Mouse (Mus musculus): ENCODE measurements around the gene Grk5. TPM values are rescaled to one million over a fixed set of nuclear protein-coding genes. Genes with fewer than 3 reads are reported as not detected.

Gene Grk5
- polyA plus RNA-seq, 1 experiment: 1.3 TPM

GRCm38 (mm10) chr19:60955712-60956111, 66.2 kb downstream of the Grk5 start:
- peaks cover 5% of the 10 kb centered on the region for H3K4me1 ChIP-seq (ENCODE audit: control insufficient read depth, insufficient read depth, insufficient read length, low read length)
- no peak overlapping the region for H3K4me3 ChIP-seq (ENCODE audit: low read depth, low read length)
- H3K27ac ChIP-seq (ENCODE audit: insufficient read depth, low read depth, low read length): no peak overlapping the region
- WGBS: 80% methylated on average over 1 of the region's 1 CpGs
- TF ChIP-seq CTCF (IDR thresholded peaks at IDR 0.05; ENCODE audit: extremely low read depth, insufficient read length, insufficient replicate concordance, low read depth, low read length): no peak
- TF ChIP-seq POLR2A (IDR thresholded peaks at IDR 0.05; ENCODE audit: low read depth, low read length): no peak
- H3K36me3 ChIP-seq (ENCODE audit: control insufficient read depth, insufficient read depth, low read length): no peaks in the 10 kb centered on the region
- H3K27me3 ChIP-seq (ENCODE audit: control insufficient read depth, insufficient read depth, low read length): no peaks in the 10 kb centered on the region

- no peak for TF ChIP-seq CTCF (IDR thresholded peaks at IDR 0.05; ENCODE audit: extremely low read depth, insufficient read length, insufficient replicate concordance, low read depth, low read length)
- no peak for TF ChIP-seq POLR2A (IDR thresholded peaks at IDR 0.05; ENCODE audit: low read depth, low read length)
- Histone ChIP-seq H3K27me3 (ENCODE audit: control insufficient read depth, insufficient read depth, low read length) (no peaks in the 10 kb centered on the region), H3K4me3 (ENCODE audit: low read depth, low read length) (no peak overlapping the region), H3K36me3 (ENCODE audit: control insufficient read depth, insufficient read depth, low read length) (no peaks in the 10 kb centered on the region), H3K27ac (ENCODE audit: insufficient read depth, low read depth, low read length) (no peak overlapping the region), H3K4me1 (ENCODE audit: control insufficient read depth, insufficient read depth, insufficient read length, low read length) (peaks cover 5% of the 10 kb centered on the region)
Measured at GRCm38 (mm10) chr19:60956198-60956750, 66.7 kb downstream of the Grk5 start.

GRCm38 (mm10) chr19:60959706-60960230, 70.2 kb downstream of the Grk5 start:
- Histone ChIP-seq H3K27me3 (ENCODE audit: control insufficient read depth, insufficient read depth, low read length) (no peaks in the 10 kb centered on the region), H3K36me3 (ENCODE audit: control insufficient read depth, insufficient read depth, low read length) (no peaks in the 10 kb centered on the region), H3K4me1 (ENCODE audit: control insufficient read depth, insufficient read depth, insufficient read length, low read length) (peaks cover 5% of the 10 kb centered on the region), H3K4me3 (ENCODE audit: low read depth, low read length) (no peak overlapping the region), H3K27ac (ENCODE audit: insufficient read depth, low read depth, low read length) (no peak overlapping the region)
- no peak for TF ChIP-seq POLR2A (IDR thresholded peaks at IDR 0.05; ENCODE audit: low read depth, low read length)
- no peak for TF ChIP-seq CTCF (IDR thresholded peaks at IDR 0.05; ENCODE audit: extremely low read depth, insufficient read length, insufficient replicate concordance, low read depth, low read length)
- WGBS: 41% methylated on average over 1 of the region's 1 CpGs

- Histone ChIP-seq H3K4me3 (ENCODE audit: low read depth, low read length) (no peak overlapping the region), H3K27ac (ENCODE audit: insufficient read depth, low read depth, low read length) (no peak overlapping the region), H3K4me1 (ENCODE audit: control insufficient read depth, insufficient read depth, insufficient read length, low read length) (no peaks in the 10 kb centered on the region), H3K36me3 (ENCODE audit: control insufficient read depth, insufficient read depth, low read length) (no peaks in the 10 kb centered on the region), H3K27me3 (ENCODE audit: control insufficient read depth, insufficient read depth, low read length) (no peaks in the 10 kb centered on the region)
- TF ChIP-seq POLR2A (IDR thresholded peaks at IDR 0.05; ENCODE audit: low read depth, low read length): no peak
- TF ChIP-seq CTCF (IDR thresholded peaks at IDR 0.05; ENCODE audit: extremely low read depth, insufficient read length, insufficient replicate concordance, low read depth, low read length): no peak
- WGBS: 76% methylated on average over 7 of the region's 7 CpGs
Measured at GRCm38 (mm10) chr19:60962358-60963061, 73.0 kb downstream of the Grk5 start.

- Histone ChIP-seq H3K4me3 (ENCODE audit: low read depth, low read length) (no peak overlapping the region), H3K27ac (ENCODE audit: insufficient read depth, low read depth, low read length) (no peak overlapping the region), H3K27me3 (ENCODE audit: control insufficient read depth, insufficient read depth, low read length) (no peaks in the 10 kb centered on the region), H3K4me1 (ENCODE audit: control insufficient read depth, insufficient read depth, insufficient read length, low read length) (peaks cover 3% of the 10 kb centered on the region; the same call in 1 of the 2 replicates), H3K36me3 (ENCODE audit: control insufficient read depth, insufficient read depth, low read length) (no peaks in the 10 kb centered on the region)
- whole genome bisulfite sequencing: 36% methylated on average over 1 of the region's 1 CpGs
- TF ChIP-seq POLR2A (IDR thresholded peaks at IDR 0.05; ENCODE audit: low read depth, low read length) (no peak), CTCF (IDR thresholded peaks at IDR 0.05; ENCODE audit: extremely low read depth, insufficient read length, insufficient replicate concordance, low read depth, low read length) (no peak)
Measured at GRCm38 (mm10) chr19:60967909-60968308, 78.4 kb downstream of the Grk5 start.

- no peak for TF ChIP-seq POLR2A (IDR thresholded peaks at IDR 0.05; ENCODE audit: low read depth, low read length)
- TF ChIP-seq CTCF (IDR thresholded peaks at IDR 0.05; ENCODE audit: extremely low read depth, insufficient read length, insufficient replicate concordance, low read depth, low read length): no peak
- Histone ChIP-seq H3K27me3 (ENCODE audit: control insufficient read depth, insufficient read depth, low read length) (no peaks in the 10 kb centered on the region), H3K4me3 (ENCODE audit: low read depth, low read length) (no peak overlapping the region), H3K36me3 (ENCODE audit: control insufficient read depth, insufficient read depth, low read length) (no peaks in the 10 kb centered on the region), H3K27ac (ENCODE audit: insufficient read depth, low read depth, low read length) (no peak overlapping the region), H3K4me1 (ENCODE audit: control insufficient read depth, insufficient read depth, insufficient read length, low read length) (peaks cover 3% of the 10 kb centered on the region; the same call in 1 of the 2 replicates)
- WGBS: 75% methylated on average over 3 of the region's 3 CpGs
Measured at GRCm38 (mm10) chr19:60970406-60970805, 80.9 kb downstream of the Grk5 start.

- WGBS: 97% methylated on average over 1 of the region's 1 CpGs
- Histone ChIP-seq H3K36me3 (ENCODE audit: control insufficient read depth, insufficient read depth, low read length) (no peaks in the 10 kb centered on the region), H3K4me1 (ENCODE audit: control insufficient read depth, insufficient read depth, insufficient read length, low read length) (peaks cover 3% of the 10 kb centered on the region; the same call in 1 of the 2 replicates), H3K27ac (ENCODE audit: insufficient read depth, low read depth, low read length) (no peak overlapping the region), H3K4me3 (ENCODE audit: low read depth, low read length) (no peak overlapping the region), H3K27me3 (ENCODE audit: control insufficient read depth, insufficient read depth, low read length) (no peaks in the 10 kb centered on the region)
- TF ChIP-seq POLR2A (IDR thresholded peaks at IDR 0.05; ENCODE audit: low read depth, low read length) (no peak), CTCF (IDR thresholded peaks at IDR 0.05; ENCODE audit: extremely low read depth, insufficient read length, insufficient replicate concordance, low read depth, low read length) (no peak)
Measured at GRCm38 (mm10) chr19:60971598-60971997, 82.0 kb downstream of the Grk5 start.

Data from small intestine, adult 2 months (tissue).